In the genomic region with DNA sequence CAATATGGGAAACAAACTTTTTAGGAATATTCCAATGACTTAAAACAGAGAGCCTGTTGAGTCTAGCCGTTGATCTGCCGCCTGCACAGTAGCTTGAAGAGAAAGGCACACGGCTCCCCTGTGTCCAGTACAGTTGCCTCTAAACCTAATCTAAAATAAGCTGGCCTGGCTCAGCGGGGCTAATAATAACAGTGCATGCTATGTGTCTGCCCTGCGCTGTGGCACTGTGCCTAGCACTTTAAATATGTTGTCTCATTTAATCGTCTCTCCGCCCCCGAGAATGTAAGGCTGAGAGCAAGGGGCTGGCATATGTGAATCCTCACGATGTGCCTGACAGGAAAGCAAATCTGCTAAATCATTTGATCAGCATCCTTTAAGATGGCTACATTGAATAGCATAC, we compare ENCODE assay signal across 11 mouse cellular contexts.
DNase-seq lines count a peak whose midpoint lies in the region; ATAC-seq and TF ChIP-seq lines count a peak whose summit lies in the region.
"Had no signal": no experiment of that assay in that cellular context is flagged by ENCODE, and none has a peak within 500 bp of the region (broad histone marks: within the 10 kb centered on the region; RNA-seq: fewer than 3 reads in every experiment).

No protein-coding gene starts in this region.

- no peak overlapping the region for H3K4me2 ChIP-seq in forebrain, embryonic 14.5 days (ENCODE audit: low read length)
- no peak overlapping the region for H3K4me2 ChIP-seq in forebrain, embryonic 12.5 days
- peak overlapping the region; percentile 10; the same call in 1 of the 2 replicates for H3K4me2 ChIP-seq in kidney, postnatal 0 days (ENCODE audit: low read length)
- peak overlapping the region; percentile 72 for H3K4me2 ChIP-seq in heart, embryonic 14.5 days (ENCODE audit: low read length)
- H3K4me2 ChIP-seq: limb, embryonic 15.5 days had no signal

- H3K27me3 ChIP-seq in forebrain, embryonic 14.5 days (replicated peaks; ENCODE audit: control insufficient read depth, insufficient read depth, low read length) = no peaks in the 10 kb centered on the region
- peaks cover 2% of the 10 kb centered on the region; the same call in 1 of the 2 replicates for H3K27me3 ChIP-seq in forebrain, embryonic 12.5 days
- no peaks in the 10 kb centered on the region for H3K27me3 ChIP-seq in kidney, postnatal 0 days (ENCODE audit: insufficient read depth, low read length)
- no peaks in the 10 kb centered on the region for H3K27me3 ChIP-seq in heart, embryonic 14.5 days (ENCODE audit: control insufficient read depth, insufficient read depth, low read length)

- peaks cover 13% of the 10 kb centered on the region for H3K4me1 ChIP-seq in forebrain, embryonic 14.5 days (ENCODE audit: control insufficient read depth, insufficient read depth, low read length)
- H3K4me1 ChIP-seq in forebrain, embryonic 12.5 days = peaks cover 6% of the 10 kb centered on the region
- peaks cover 19% of the 10 kb centered on the region; the same call in 1 of the 2 replicates for H3K4me1 ChIP-seq in kidney, postnatal 0 days (replicated peaks; ENCODE audit: insufficient read depth, low read length)
- H3K4me1 ChIP-seq in heart, embryonic 14.5 days (ENCODE audit: control insufficient read depth in 2 of 2, insufficient read depth in 2 of 2, low read length in 2 of 2) = peaks cover 39 to 93% of the 10 kb centered on the region in 2 experiments

- H3K9me3 ChIP-seq in forebrain, embryonic 14.5 days (replicated peaks; ENCODE audit: control insufficient read depth, low read length) = no peaks in the 10 kb centered on the region
- no peaks in the 10 kb centered on the region for H3K9me3 ChIP-seq in forebrain, embryonic 12.5 days
- no peaks in the 10 kb centered on the region for H3K9me3 ChIP-seq in kidney, postnatal 0 days (replicated peaks; ENCODE audit: low read length)
- no peaks in the 10 kb centered on the region for H3K9me3 ChIP-seq in heart, embryonic 14.5 days (ENCODE audit: control insufficient read depth, low read length)
- H3K9me3 ChIP-seq: limb, embryonic 15.5 days had no signal

- H3K9ac ChIP-seq in forebrain, embryonic 14.5 days (ENCODE audit: low read length) = no peak overlapping the region
- no peak overlapping the region for H3K9ac ChIP-seq in forebrain, embryonic 12.5 days
- H3K9ac ChIP-seq in kidney, postnatal 0 days (ENCODE audit: low read depth, low read length) = no peak overlapping the region
- H3K9ac ChIP-seq in heart, embryonic 14.5 days (ENCODE audit: low read length) = peak overlapping the region; percentile 38
- H3K9ac ChIP-seq: limb, embryonic 15.5 days had no signal

- no peak for TF ChIP-seq CTCF in kidney, postnatal 0 days (IDR thresholded peaks at IDR 0.05; ENCODE audit: low read depth)
- no peak for TF ChIP-seq CTCF in brain, embryonic 14.5 days (IDR thresholded peaks at IDR 0.05; ENCODE audit: borderline replicate concordance, extremely low read depth, insufficient read depth, insufficient read length)

- peak; percentile 33 for DNase-seq in forebrain, embryonic 14.5 days (ENCODE audit: low spot score)
- DNase-seq in kidney, postnatal 0 days (ENCODE audit: low spot score) = no peak
- no peak for DNase-seq in kidney, adult 8-10 months
- DNase-seq in brain, embryonic 14.5 days (ENCODE audit: low read depth) = peak; percentile 58
- no peak for DNase-seq in adrenal gland, postnatal 36 days
- DNase-seq in kidney, postnatal 36 days = no peak
- DNase-seq: adrenal gland, adult 8-10 months had no signal

- no peak for TF ChIP-seq POLR2A in brain, embryonic 14.5 days (IDR thresholded peaks at IDR 0.05; ENCODE audit: borderline replicate concordance, extremely low read depth, insufficient read depth, insufficient read length, poor library complexity, severe bottlenecking)

- WGBS in forebrain, embryonic 14.5 days = 62% methylated on average over 9 of the region's 9 CpGs
- 82% methylated on average over 9 of the region's 9 CpGs for WGBS in forebrain, embryonic 12.5 days
- 51% methylated on average over 9 of the region's 9 CpGs for WGBS in kidney, postnatal 0 days
- WGBS in heart, embryonic 14.5 days = 12% methylated on average over 9 of the region's 9 CpGs

- H3K36me3 ChIP-seq in forebrain, embryonic 14.5 days (ENCODE audit: control insufficient read depth, insufficient read depth, low read length) = no peaks in the 10 kb centered on the region
- H3K36me3 ChIP-seq in forebrain, embryonic 12.5 days (replicated peaks) = no peaks in the 10 kb centered on the region
- H3K36me3 ChIP-seq in kidney, postnatal 0 days (ENCODE audit: insufficient read depth, low read length) = no peaks in the 10 kb centered on the region
- 0 out of 2 replicates have a peak, but pooled peaks cover 9% of the 10 kb centered on the region for H3K36me3 ChIP-seq in heart, embryonic 14.5 days (ENCODE audit: control insufficient read depth, insufficient read depth, low read length)
- H3K36me3 ChIP-seq: limb, embryonic 15.5 days had no signal

- H3K27ac ChIP-seq in forebrain, embryonic 14.5 days (ENCODE audit: low read depth, low read length) = no peak overlapping the region
- H3K27ac ChIP-seq in forebrain, embryonic 12.5 days = no peak overlapping the region
- no peak overlapping the region for H3K27ac ChIP-seq in kidney, postnatal 0 days
- peak overlapping the region; percentile 78 to 87; a peak in 3 of 4 replicates for H3K27ac ChIP-seq in heart, embryonic 14.5 days (replicated peaks in 1 of 2; ENCODE audit: control insufficient read depth in 1 of 2, insufficient read depth in 1 of 2, low read depth in 2 of 2, low read length in 2 of 2)
- H3K27ac ChIP-seq: limb, embryonic 15.5 days had no signal

- no peak for ATAC-seq in forebrain, embryonic 14.5 days
- no peak for ATAC-seq in forebrain, embryonic 12.5 days (ENCODE audit: low FRiP score)
- ATAC-seq in kidney, postnatal 0 days (replicated peaks; ENCODE audit: low FRiP score, low read depth) = no peak
- peak; percentile 69 for ATAC-seq in heart, embryonic 14.5 days (ENCODE audit: insufficient number of reproducible peaks, insufficient read depth, low FRiP score, low read depth)

- H3K4me3 ChIP-seq in forebrain, embryonic 14.5 days (ENCODE audit: low read depth, low read length) = no peak overlapping the region
- H3K4me3 ChIP-seq in forebrain, embryonic 12.5 days (replicated peaks) = no peak overlapping the region
- H3K4me3 ChIP-seq in kidney, postnatal 0 days (replicated peaks; ENCODE audit: low read depth, low read length) = no peak overlapping the region
- H3K4me3 ChIP-seq in heart, embryonic 14.5 days (ENCODE audit: control insufficient read depth in 1 of 2, insufficient read depth in 1 of 2, low read depth in 1 of 2, low read length in 2 of 2) = peak overlapping the region; percentile 12 to 20; a peak in 2 of 4 replicates
- H3K4me3 ChIP-seq: limb, embryonic 15.5 days; myocyte had no signal

Comparison
In these comparisons a context has a peak if more than half of its experiments do, and no peak if none do; other contexts are left out.
1. DNase-seq: peak in forebrain, embryonic 14.5 days (single experiment) and brain, embryonic 14.5 days (single experiment); none in kidney, postnatal 0 days (single experiment), kidney, adult 8-10 months (0 of 2), adrenal gland, postnatal 36 days (0 of 2) and kidney, postnatal 36 days (0 of 2).
2. H3K27ac ChIP-seq: peak in heart, embryonic 14.5 days (2 of 2); none in forebrain, embryonic 14.5 days (single experiment), forebrain, embryonic 12.5 days (single experiment) and kidney, postnatal 0 days (single experiment).
3. H3K4me2 ChIP-seq: peak in kidney, postnatal 0 days (single experiment) and heart, embryonic 14.5 days (single experiment); none in forebrain, embryonic 14.5 days (single experiment) and forebrain, embryonic 12.5 days (single experiment).
4. H3K4me3 ChIP-seq: peak in heart, embryonic 14.5 days (2 of 2); none in forebrain, embryonic 14.5 days (single experiment), forebrain, embryonic 12.5 days (single experiment) and kidney, postnatal 0 days (single experiment).